Mouse (Mus musculus) neural tube, embryonic 12.5 days (tissue): Measurements from ENCODE around the gene Src. TPM values are rescaled to one million over a fixed set of nuclear protein-coding genes. Genes with fewer than 3 reads are reported as not detected.

Experiments used
- ATAC-seq: fragments of 200-750 bp; cut with Nextera tagmentation; 2 replicates; pipeline ENCODE4 v1.8.0; 2017; ENCODE audit warnings: low read depth, mild to moderate bottlenecking, moderate TSS enrichment, moderate library complexity; ENCODE audit not compliant: low FRiP score
- H3K27ac ChIP-seq: fragments of 300-500 bp; sonication (generic); 2 replicates; pipeline ENCODE4 v1.5.1; 2016
- H3K27me3 ChIP-seq: fragments of 300-500 bp; sonication (generic); replicated peaks from 2 replicates; pipeline ENCODE4 v1.6.1; 2016; ENCODE audit warnings: mild to moderate bottlenecking
- H3K36me3 ChIP-seq: fragments of 300-500 bp; sonication (generic); 2 replicates; pipeline ENCODE4 v1.6.1; 2016; ENCODE audit warnings: mild to moderate bottlenecking
- H3K4me1 ChIP-seq: fragments of 300-500 bp; sonication (generic); 2 replicates; pipeline ENCODE4 v1.6.1; 2016
- H3K4me2 ChIP-seq: fragments of 300-500 bp; sonication (generic); replicated peaks from 2 replicates; pipeline ENCODE4 v1.6.1; 2016; ENCODE audit warnings: mild to moderate bottlenecking
- H3K4me3 ChIP-seq: fragments of 300-500 bp; sonication (generic); 2 replicates; pipeline ENCODE4 v1.5.1; 2016
- H3K9ac ChIP-seq: fragments of 300-500 bp; sonication (generic); 2 replicates; pipeline ENCODE4 v1.6.1; 2016; ENCODE audit warnings: mild to moderate bottlenecking
- H3K9me3 ChIP-seq: fragments of 300-500 bp; sonication (generic); 2 replicates; pipeline ENCODE4 v1.6.1; 2016; ENCODE audit warnings: mild to moderate bottlenecking
- WGBS: fragments of 180-500 bp; shearing (Covaris S2); methylation state at CpG from one replicate; pipeline ENCODE4 v1.1.7; 2016; 5-methylcytosine and 5-hydroxymethylcytosine counted together
- polyA plus RNA-seq: library from polyadenylated mRNA; unstranded; fragments of >200 nt; fragmentation: Nextera tagmentation; extraction: Ambion mirVana; gene quantifications from 2 replicates; pipeline ENCODE4 v1.2.1, GENCODE M21; 2016

Gene Src
- polyA plus RNA-seq, 1 experiment from 2014 or later, result 34.2 TPM

GRCm38 (mm10) chr2:157428351-157429139 is 10.3 kb downstream of the Src start:
- Histone ChIP-seq H3K27ac (no peak overlapping the region), H3K4me1 (peaks cover 64% of the 10 kb centered on the region), H3K9me3 (no peaks in the 10 kb centered on the region), H3K36me3 (peaks cover 24% of the 10 kb centered on the region), H3K27me3 (no peaks in the 10 kb centered on the region), H3K4me2 (no peak overlapping the region), H3K4me3 (no peak overlapping the region), H3K9ac (no peak overlapping the region)
- ATAC-seq, result no peak
- 90% methylated on average over 13 of the region's 13 CpGs for WGBS

GRCm38 (mm10) chr2:157429735-157430134 is 11.5 kb downstream of the Src start:
- no peaks in the 10 kb centered on the region for H3K9me3 ChIP-seq
- H3K4me1 ChIP-seq, result peaks cover 70% of the 10 kb centered on the region
- no peak overlapping the region for H3K27ac ChIP-seq
- H3K9ac ChIP-seq, result no peak overlapping the region
- ATAC-seq, result no peak
- 87% methylated on average over 7 of the region's 7 CpGs for WGBS
- no peak overlapping the region for H3K4me3 ChIP-seq
- H3K27me3 ChIP-seq, result no peaks in the 10 kb centered on the region
- peaks cover 27% of the 10 kb centered on the region for H3K36me3 ChIP-seq
- no peak overlapping the region for H3K4me2 ChIP-seq

- Histone ChIP-seq H3K27ac (no peak overlapping the region), H3K4me3 (no peak overlapping the region), H3K27me3 (no peaks in the 10 kb centered on the region), H3K4me1 (peaks cover 59% of the 10 kb centered on the region), H3K36me3 (peaks cover 32% of the 10 kb centered on the region), H3K9ac (0 out of 2 replicates have a peak overlapping the region, but pooled peaks have one; percentile 29), H3K4me2 (no peak overlapping the region), H3K9me3 (no peaks in the 10 kb centered on the region)
- ATAC-seq, result no peak
- 83% methylated on average over 4 of the region's 4 CpGs for WGBS
Observed at GRCm38 (mm10) chr2:157430667-157431429, 12.6 kb downstream of the Src start.

GRCm38 (mm10) chr2:157431912-157432311 is 13.7 kb downstream of the Src start:
- 0 out of 2 replicates have a peak overlapping the region, but pooled peaks have one; percentile 16 for H3K4me2 ChIP-seq
- no peak overlapping the region for H3K4me3 ChIP-seq
- no peak for ATAC-seq
- peaks cover 56% of the 10 kb centered on the region for H3K4me1 ChIP-seq
- H3K27me3 ChIP-seq, result no peaks in the 10 kb centered on the region
- H3K9me3 ChIP-seq, result no peaks in the 10 kb centered on the region
- H3K36me3 ChIP-seq, result peaks cover 33% of the 10 kb centered on the region
- WGBS, result 77% methylated on average over 5 of the region's 5 CpGs
- H3K27ac ChIP-seq, result no peak overlapping the region
- peak overlapping the region; percentile 29; the same call in 1 of the 2 replicates for H3K9ac ChIP-seq

- Histone ChIP-seq H3K27ac (no peak overlapping the region), H3K4me3 (no peak overlapping the region), H3K27me3 (no peaks in the 10 kb centered on the region), H3K36me3 (peaks cover 37% of the 10 kb centered on the region), H3K4me2 (peak overlapping the region; percentile 16; the same call in 1 of the 2 replicates), H3K4me1 (peaks cover 50% of the 10 kb centered on the region), H3K9me3 (no peaks in the 10 kb centered on the region), H3K9ac (0 out of 2 replicates have a peak overlapping the region, but pooled peaks have one; percentile 29)
- WGBS, result 68% methylated on average over 9 of the region's 9 CpGs
- ATAC-seq, result peak; percentile 54; the same call in 1 of the 2 replicates
Observed at GRCm38 (mm10) chr2:157432476-157432875, 14.2 kb downstream of the Src start.

GRCm38 (mm10) chr2:157434041-157434440 is 15.8 kb downstream of the Src start:
- no peak for ATAC-seq
- Histone ChIP-seq H3K36me3 (peaks cover 37% of the 10 kb centered on the region), H3K9ac (no peak overlapping the region)

GRCm38 (mm10) chr2:157434497-157434896 is 16.3 kb downstream of the Src start:
- Histone ChIP-seq H3K27ac (no peak overlapping the region), H3K9me3 (no peaks in the 10 kb centered on the region), H3K4me3 (no peak overlapping the region), H3K4me1 (peaks cover 47% of the 10 kb centered on the region), H3K27me3 (no peaks in the 10 kb centered on the region), H3K36me3 (peaks cover 40% of the 10 kb centered on the region), H3K9ac (peak overlapping the region; percentile 33; the same call in 1 of the 2 replicates), H3K4me2 (no peak overlapping the region; the same call in 1 of the 2 replicates)
- WGBS, result 42% methylated on average over 6 of the region's 6 CpGs
- no peak for ATAC-seq

More at GRCm38 (mm10) chr2:157434041-157434440, 15.8 kb downstream of the Src start:
- Histone ChIP-seq H3K27me3 (no peaks in the 10 kb centered on the region), H3K4me2 (no peak overlapping the region), H3K4me3 (no peak overlapping the region), H3K9me3 (no peaks in the 10 kb centered on the region), H3K4me1 (peaks cover 47% of the 10 kb centered on the region), H3K27ac (no peak overlapping the region)
- 48% methylated on average over 9 of the region's 9 CpGs for WGBS

GRCm38 (mm10) chr2:157436496-157436895 is 18.3 kb downstream of the Src start:
- Histone ChIP-seq H3K36me3 (peaks cover 48% of the 10 kb centered on the region), H3K9me3 (peaks cover 4% of the 10 kb centered on the region; the same call in 1 of the 2 replicates), H3K4me3 (no peak overlapping the region), H3K4me2 (no peak overlapping the region), H3K4me1 (peaks cover 33% of the 10 kb centered on the region), H3K27me3 (no peaks in the 10 kb centered on the region), H3K27ac (no peak overlapping the region), H3K9ac (no peak overlapping the region)
- ATAC-seq, result no peak
- 88% methylated on average over 11 of the region's 11 CpGs for WGBS

GRCm38 (mm10) chr2:157437123-157437522 is 18.9 kb downstream of the Src start:
- no peak overlapping the region for H3K9ac ChIP-seq
- no peak overlapping the region for H3K27ac ChIP-seq
- no peak overlapping the region for H3K4me2 ChIP-seq
- peaks cover 4% of the 10 kb centered on the region; the same call in 1 of the 2 replicates for H3K9me3 ChIP-seq
- WGBS, result 95% methylated on average over 3 of the region's 3 CpGs
- no peak for ATAC-seq
- no peak overlapping the region for H3K4me3 ChIP-seq
- peaks cover 55% of the 10 kb centered on the region for H3K36me3 ChIP-seq
- peaks cover 26% of the 10 kb centered on the region for H3K4me1 ChIP-seq
- H3K27me3 ChIP-seq, result no peaks in the 10 kb centered on the region

GRCm38 (mm10) chr2:157441363-157441762 is 23.1 kb downstream of the Src start:
- peaks cover 55% of the 10 kb centered on the region for H3K36me3 ChIP-seq
- 94% methylated on average over 1 of the region's 1 CpGs for WGBS
- no peak for ATAC-seq
- no peak overlapping the region for H3K27ac ChIP-seq
- no peak overlapping the region for H3K4me2 ChIP-seq
- H3K4me1 ChIP-seq, result no peaks in the 10 kb centered on the region
- peaks cover 4% of the 10 kb centered on the region; the same call in 1 of the 2 replicates for H3K9me3 ChIP-seq
- no peaks in the 10 kb centered on the region for H3K27me3 ChIP-seq
- no peak overlapping the region for H3K9ac ChIP-seq
- H3K4me3 ChIP-seq, result no peak overlapping the region

GRCm38 (mm10) chr2:157447297-157448158 is 29.3 kb downstream of the Src start:
- H3K9me3 ChIP-seq, result no peaks in the 10 kb centered on the region
- H3K36me3 ChIP-seq, result peaks cover 35% of the 10 kb centered on the region
- no peak overlapping the region for H3K4me3 ChIP-seq
- ATAC-seq, result no peak
- H3K27me3 ChIP-seq, result no peaks in the 10 kb centered on the region
- H3K9ac ChIP-seq, result no peak overlapping the region
- no peaks in the 10 kb centered on the region for H3K4me1 ChIP-seq
- no peak overlapping the region for H3K4me2 ChIP-seq
- WGBS, result 88% methylated on average over 15 of the region's 15 CpGs
- H3K27ac ChIP-seq, result no peak overlapping the region
